Mouse (Mus musculus): ENCODE results near the gene Slc25a15.

DNA sequence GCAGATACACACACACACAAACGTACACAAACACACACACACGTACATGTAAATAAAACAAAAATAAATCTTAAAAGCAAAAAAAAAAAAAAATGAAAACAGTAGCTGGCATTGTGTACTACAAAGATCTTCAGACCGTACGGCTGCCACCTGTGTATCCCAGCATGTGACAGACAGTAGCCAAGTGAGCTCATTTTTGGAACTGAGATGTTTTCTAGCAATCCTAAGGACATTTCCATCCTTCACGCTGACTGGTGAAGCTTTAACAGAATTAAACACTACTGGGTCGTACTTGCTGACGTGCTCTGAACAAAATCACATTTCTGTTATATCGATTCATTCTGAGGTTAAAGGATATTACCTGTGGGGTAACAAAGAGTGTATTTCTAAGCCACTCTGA lies 3.1 kb downstream of the Slc25a15 start:
- TF ChIP-seq CTCF (IDR thresholded peaks at IDR 0.05) (no peak), EP300 (IDR thresholded peaks at IDR 0.05) (no peak)
